Mouse (Mus musculus): Measurements from ENCODE around the gene Cd44. TPM values are rescaled to one million over a fixed set of nuclear protein-coding genes. Genes with fewer than 3 reads are reported as not detected.

Cd44 gene
- total RNA-seq, 2 experiments from 2014 or later = 19.8 to 22.7 TPM

- intact Hi-C loops (cut with DNase I) = no loop called here
These were observed 125.9 kb downstream of the Cd44 start for GRCm38 (mm10) chr2:102775561-102775960.

GRCm38 (mm10) chr2:102774700-102775099 lies 126.8 kb downstream of the Cd44 start:
- no peak for DNase-seq
- intact Hi-C loops (cut with DNase I) = no loop called here

More at GRCm38 (mm10) chr2:102775561-102775960, 125.9 kb downstream of the Cd44 start:
- no peak for DNase-seq

DNA sequence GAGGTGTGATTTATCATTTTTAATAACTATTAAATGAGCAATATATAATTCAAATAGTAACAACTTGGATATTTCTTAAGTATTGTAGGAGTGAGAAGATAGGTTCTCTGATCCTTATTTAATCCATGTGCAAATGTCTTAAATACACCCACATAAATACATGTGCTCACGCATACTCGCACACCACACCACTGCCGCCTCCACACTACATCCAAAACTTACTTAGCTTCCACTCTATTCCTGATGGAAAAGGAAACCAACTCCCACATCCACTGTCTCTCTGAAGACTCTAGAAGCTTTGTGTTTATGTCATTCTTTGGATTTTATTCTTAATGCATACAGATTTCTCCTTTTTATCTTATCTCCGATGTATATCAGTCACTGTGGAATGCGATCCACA lies 129.2 kb downstream of the Cd44 start:
- intact Hi-C loops (cut with DNase I) = no loop called here
- DNase-seq = no peak

DNA sequence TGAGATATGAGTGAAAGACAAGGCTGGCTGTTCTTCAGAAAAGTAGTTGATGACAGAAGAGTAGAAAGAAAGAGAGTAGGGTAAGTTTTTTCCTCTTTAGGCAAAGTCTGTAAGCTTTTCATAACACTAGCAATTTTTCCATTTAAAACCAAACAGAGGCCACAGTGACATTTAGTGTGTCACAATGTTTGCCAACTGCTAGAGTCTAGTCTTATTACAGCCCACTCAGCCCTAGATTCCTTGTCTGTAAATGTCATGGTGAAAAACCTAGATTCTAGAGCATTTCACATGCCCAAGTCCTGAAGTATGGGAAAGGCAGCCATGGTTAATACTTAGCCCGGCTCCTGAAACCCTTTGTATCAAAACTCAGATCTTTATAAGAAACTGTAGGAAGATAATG lies 130.2 kb downstream of the Cd44 start:
- intact Hi-C loops (cut with DNase I) = no loop called here
- no peak for DNase-seq

- no peak for DNase-seq
- intact Hi-C loops (cut with DNase I) = no loop called here
These were observed 133.2 kb downstream of the Cd44 start for GRCm38 (mm10) chr2:102768267-102768666.

DNA sequence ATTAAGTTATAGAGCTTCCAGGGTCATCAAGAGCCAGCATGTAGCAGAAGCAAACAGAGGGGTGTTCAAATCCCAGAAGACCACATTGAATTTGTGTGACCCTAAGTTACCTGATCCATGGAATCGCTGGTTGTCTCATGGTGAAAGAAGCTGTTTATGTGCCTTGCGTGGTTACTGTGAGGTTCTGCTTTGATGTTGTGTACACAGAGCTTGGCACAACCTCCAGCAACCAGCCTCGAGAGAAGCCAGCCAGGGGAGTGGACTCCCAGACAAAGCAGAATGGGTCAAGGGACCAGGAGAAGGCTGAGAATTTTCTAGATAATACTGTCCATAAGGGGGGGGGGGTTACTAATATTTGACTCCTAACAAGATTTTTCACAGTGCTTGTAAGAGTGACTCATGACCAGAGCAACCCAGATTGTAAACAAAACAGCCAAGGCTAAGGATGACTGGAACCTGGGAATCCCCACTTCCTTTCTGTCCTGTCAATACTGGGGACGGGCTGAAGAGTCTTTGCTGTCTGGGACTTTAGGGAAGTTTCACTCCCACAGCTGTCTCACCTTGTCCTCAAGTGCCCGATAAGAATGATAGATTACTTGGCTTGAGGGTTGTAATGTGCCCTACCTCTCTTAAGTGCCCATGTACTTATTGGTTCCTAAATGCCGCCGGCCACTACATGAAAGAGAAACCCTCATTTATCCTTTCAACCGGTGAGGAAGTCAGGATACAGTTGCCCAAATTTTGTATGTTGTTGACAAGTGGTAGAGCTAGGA lies 136.7 kb downstream of the Cd44 start:
- DNase-seq = peak in 1 of 2 experiments; percentile 11
- intact Hi-C loops (cut with DNase I) = no loop called here

DNA sequence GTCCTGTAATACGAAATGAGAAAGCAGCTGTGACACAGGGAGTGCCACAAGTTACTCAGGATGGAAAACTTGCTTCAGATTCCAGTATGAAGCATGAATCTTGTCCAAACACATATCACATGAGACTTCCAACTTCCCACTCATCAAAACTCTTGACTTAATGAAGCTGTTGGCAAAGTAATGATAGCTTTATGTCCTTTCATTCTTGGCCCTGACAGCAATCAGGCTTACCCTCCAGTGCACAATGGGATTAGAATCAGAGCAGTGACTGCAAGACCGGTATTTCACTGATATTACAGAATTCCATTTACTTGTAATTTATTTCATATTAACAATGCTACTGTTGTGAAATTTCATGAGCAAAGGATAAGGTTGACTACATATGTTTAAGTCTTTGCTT lies 137.5 kb downstream of the Cd44 start:
- DNase-seq = no peak
- intact Hi-C loops (cut with DNase I) = no loop called here

GRCm38 (mm10) chr2:102763176-102763575 lies 138.3 kb downstream of the Cd44 start:
- intact Hi-C loops (cut with DNase I) = no loop called here
- DNase-seq = no peak

Other genes with a start within 250 kb of the Cd44 start
- under 1 TPM; 0.20 to 0.26 TPM for gene Slc1a2, start 243.0 kb downstream of the Cd44 start, total RNA-seq (2021)
- 100 to 1,000 TPM; 133 to 140 TPM for gene Pdhx, start 171.8 kb upstream of the Cd44 start, total RNA-seq (2021)
- gene Apip, start 172.0 kb upstream of the Cd44 start, total RNA-seq (2021) = 10 to 100 TPM; 51.5 to 64.0 TPM

Data from heart, postnatal 10 days (tissue).